Mouse (Mus musculus): ENCODE results near the gene Sik2. TPM values are rescaled to one million over a fixed set of nuclear protein-coding genes. Genes with fewer than 3 reads are reported as not detected.

The Sik2 gene
- polyA plus RNA-seq, 1 experiment = 12.5 TPM

GRCm38 (mm10) chr9:50854376-50854775, 154.5 kb downstream of the Sik2 start:
- H3K27ac ChIP-seq (ENCODE audit: insufficient read depth, low read length) = no peak overlapping the region

GRCm38 (mm10) chr9:50852634-50853349, 156.1 kb downstream of the Sik2 start:
- Histone ChIP-seq H3K36me3 (ENCODE audit: control insufficient read depth, insufficient read depth, low read length) (no peaks in the 10 kb centered on the region), H3K4me1 (ENCODE audit: control insufficient read depth, insufficient read depth, insufficient read length) (no peaks in the 10 kb centered on the region), H3K27ac (ENCODE audit: insufficient read depth, low read length) (peak overlapping the region; percentile 46), H3K4me3 (ENCODE audit: extremely low read depth, insufficient read depth, insufficient read length) (no peak overlapping the region), H3K27me3 (ENCODE audit: control insufficient read depth, insufficient read depth, low read length) (no peaks in the 10 kb centered on the region)
- TF ChIP-seq POLR2A (IDR thresholded peaks at IDR 0.05; ENCODE audit: low read depth, low read length) (no peak), CTCF (IDR thresholded peaks at IDR 0.05; ENCODE audit: extremely low read depth, insufficient read depth, insufficient read length, insufficient replicate concordance) (no peak)
- WGBS = 34% methylated on average over 17 of the region's 17 CpGs
- DNase-seq (ENCODE audit: low read depth in 1 of 2, low spot score in 2 of 2) = no peak

More at GRCm38 (mm10) chr9:50854376-50854775, 154.5 kb downstream of the Sik2 start:
- Histone ChIP-seq H3K27me3 (ENCODE audit: control insufficient read depth, insufficient read depth, low read length) (no peaks in the 10 kb centered on the region), H3K36me3 (ENCODE audit: control insufficient read depth, insufficient read depth, low read length) (no peaks in the 10 kb centered on the region), H3K4me1 (ENCODE audit: control insufficient read depth, insufficient read depth, insufficient read length) (no peaks in the 10 kb centered on the region), H3K4me3 (ENCODE audit: extremely low read depth, insufficient read depth, insufficient read length) (no peak overlapping the region)
- 61% methylated on average over 8 of the region's 8 CpGs for WGBS
- TF ChIP-seq CTCF (IDR thresholded peaks at IDR 0.05; ENCODE audit: extremely low read depth, insufficient read depth, insufficient read length, insufficient replicate concordance) = no peak
- no peak for DNase-seq (ENCODE audit: low read depth in 1 of 2, low spot score in 2 of 2)

GRCm38 (mm10) chr9:50850713-50851112, 158.2 kb downstream of the Sik2 start:
- H3K4me3 ChIP-seq (ENCODE audit: extremely low read depth, insufficient read depth, insufficient read length) = no peak overlapping the region
- TF ChIP-seq POLR2A (IDR thresholded peaks at IDR 0.05; ENCODE audit: low read depth, low read length) = no peak
- no peak for TF ChIP-seq CTCF (IDR thresholded peaks at IDR 0.05; ENCODE audit: extremely low read depth, insufficient read depth, insufficient read length, insufficient replicate concordance)
- no peak overlapping the region for H3K27ac ChIP-seq (ENCODE audit: insufficient read depth, low read length)
- H3K4me1 ChIP-seq (ENCODE audit: control insufficient read depth, insufficient read depth, insufficient read length) = no peaks in the 10 kb centered on the region
- H3K27me3 ChIP-seq (ENCODE audit: control insufficient read depth, insufficient read depth, low read length) = no peaks in the 10 kb centered on the region
- DNase-seq (ENCODE audit: low read depth in 1 of 2, low spot score in 2 of 2) = no peak
- 28% methylated on average over 8 of the region's 8 CpGs for WGBS
- no peaks in the 10 kb centered on the region for H3K36me3 ChIP-seq (ENCODE audit: control insufficient read depth, insufficient read depth, low read length)

GRCm38 (mm10) chr9:50850271-50850670, 158.6 kb downstream of the Sik2 start:
- no peak overlapping the region for H3K27ac ChIP-seq (ENCODE audit: insufficient read depth, low read length)
- no peaks in the 10 kb centered on the region for H3K36me3 ChIP-seq (ENCODE audit: control insufficient read depth, insufficient read depth, low read length)
- DNase-seq (ENCODE audit: low read depth in 1 of 2, low spot score in 2 of 2) = no peak
- TF ChIP-seq CTCF (IDR thresholded peaks at IDR 0.05; ENCODE audit: extremely low read depth, insufficient read depth, insufficient read length, insufficient replicate concordance) = no peak
- TF ChIP-seq POLR2A (IDR thresholded peaks at IDR 0.05; ENCODE audit: low read depth, low read length) = no peak
- H3K27me3 ChIP-seq (ENCODE audit: control insufficient read depth, insufficient read depth, low read length) = no peaks in the 10 kb centered on the region
- WGBS = 38% methylated on average over 11 of the region's 11 CpGs
- H3K4me1 ChIP-seq (ENCODE audit: control insufficient read depth, insufficient read depth, insufficient read length) = no peaks in the 10 kb centered on the region
- no peak overlapping the region for H3K4me3 ChIP-seq (ENCODE audit: extremely low read depth, insufficient read depth, insufficient read length)

GRCm38 (mm10) chr9:50849755-50850154, 159.1 kb downstream of the Sik2 start:
- Histone ChIP-seq H3K27ac (ENCODE audit: insufficient read depth, low read length) (no peak overlapping the region), H3K4me1 (ENCODE audit: control insufficient read depth, insufficient read depth, insufficient read length) (no peaks in the 10 kb centered on the region), H3K36me3 (ENCODE audit: control insufficient read depth, insufficient read depth, low read length) (no peaks in the 10 kb centered on the region), H3K27me3 (ENCODE audit: control insufficient read depth, insufficient read depth, low read length) (no peaks in the 10 kb centered on the region), H3K4me3 (ENCODE audit: extremely low read depth, insufficient read depth, insufficient read length) (no peak overlapping the region)
- DNase-seq (ENCODE audit: low read depth in 1 of 2, low spot score in 2 of 2) = no peak
- 33% methylated on average over 9 of the region's 9 CpGs for WGBS
- no peak for TF ChIP-seq POLR2A (IDR thresholded peaks at IDR 0.05; ENCODE audit: low read depth, low read length)
- no peak for TF ChIP-seq CTCF (IDR thresholded peaks at IDR 0.05; ENCODE audit: extremely low read depth, insufficient read depth, insufficient read length, insufficient replicate concordance)

GRCm38 (mm10) chr9:50849249-50849648, 159.6 kb downstream of the Sik2 start:
- H3K4me1 ChIP-seq (ENCODE audit: control insufficient read depth, insufficient read depth, insufficient read length) = no peaks in the 10 kb centered on the region
- no peak overlapping the region for H3K4me3 ChIP-seq (ENCODE audit: extremely low read depth, insufficient read depth, insufficient read length)
- DNase-seq (ENCODE audit: low read depth in 1 of 2, low spot score in 2 of 2) = peak; percentile 50 to 79
- no peak overlapping the region for H3K27ac ChIP-seq (ENCODE audit: insufficient read depth, low read length)
- no peaks in the 10 kb centered on the region for H3K36me3 ChIP-seq (ENCODE audit: control insufficient read depth, insufficient read depth, low read length)
- no peaks in the 10 kb centered on the region for H3K27me3 ChIP-seq (ENCODE audit: control insufficient read depth, insufficient read depth, low read length)
- WGBS = 13% methylated on average over 8 of the region's 8 CpGs
- peak; percentile 60; the same call in 1 of the 2 replicates for TF ChIP-seq CTCF (IDR thresholded peaks at IDR 0.05; ENCODE audit: extremely low read depth, insufficient read depth, insufficient read length, insufficient replicate concordance)
- no peak for TF ChIP-seq POLR2A (IDR thresholded peaks at IDR 0.05; ENCODE audit: low read depth, low read length)

- H3K27me3 ChIP-seq (ENCODE audit: control insufficient read depth, insufficient read depth, low read length) = no peaks in the 10 kb centered on the region
- no peak for TF ChIP-seq CTCF (IDR thresholded peaks at IDR 0.05; ENCODE audit: extremely low read depth, insufficient read depth, insufficient read length, insufficient replicate concordance)
- TF ChIP-seq POLR2A (IDR thresholded peaks at IDR 0.05; ENCODE audit: low read depth, low read length) = no peak
- no peak for DNase-seq (ENCODE audit: low read depth in 1 of 2, low spot score in 2 of 2)
Observed at GRCm38 (mm10) chr9:50848821-50849220, 160.1 kb downstream of the Sik2 start.

More at GRCm38 (mm10) chr9:50848821-50849220, 160.1 kb downstream of the Sik2 start:
- WGBS = 84% methylated on average over 5 of the region's 5 CpGs
- no peaks in the 10 kb centered on the region for H3K36me3 ChIP-seq (ENCODE audit: control insufficient read depth, insufficient read depth, low read length)
- H3K4me3 ChIP-seq (ENCODE audit: extremely low read depth, insufficient read depth, insufficient read length) = no peak overlapping the region
- no peaks in the 10 kb centered on the region for H3K4me1 ChIP-seq (ENCODE audit: control insufficient read depth, insufficient read depth, insufficient read length)
- H3K27ac ChIP-seq (ENCODE audit: insufficient read depth, low read length) = no peak overlapping the region

Measured in spleen, adult 2 months (tissue).